Mouse (Mus musculus) heart, embryonic 15.5 days (tissue): ENCODE measurements at regions not wholly inside any gene's neighbourhood (a gene's known extent, or its start where the extent isn't known, plus 50 kb on each side); places are given as distances from the start of the nearest gene placed in this dataset.

Source experiments
- ATAC-seq: fragments of 200-750 bp; cut with Nextera tagmentation; replicated peaks from 2 replicates; pipeline ENCODE4 v1.8.0; 2017; ENCODE audit warnings: low read depth, moderate TSS enrichment; ENCODE audit not compliant: insufficient number of reproducible peaks, insufficient read depth, low FRiP score
- H3K27ac ChIP-seq: fragments of 300-500 bp; sonication (generic); 2 replicates; pipeline ENCODE4 v1.5.1; 2015; ENCODE audit warnings: mild to moderate bottlenecking, inconsistent platforms
- H3K27me3 ChIP-seq: fragments of 300-500 bp; sonication (generic); 2 replicates; pipeline ENCODE4 v1.6.1; 2015; ENCODE audit warnings: inconsistent platforms
- H3K36me3 ChIP-seq: fragments of 300-500 bp; sonication (generic); 2 replicates; pipeline ENCODE4 v1.6.1; 2015; ENCODE audit warnings: mild to moderate bottlenecking, inconsistent platforms
- H3K4me1 ChIP-seq: fragments of 300-500 bp; sonication (generic); replicated peaks from 2 replicates; pipeline ENCODE4 v1.6.1; 2015; ENCODE audit warnings: inconsistent platforms
- H3K4me2 ChIP-seq: fragments of 300-500 bp; sonication (generic); 2 replicates; pipeline ENCODE4 v1.6.1; 2015; ENCODE audit warnings: inconsistent platforms, mild to moderate bottlenecking, moderate library complexity
- H3K4me3 ChIP-seq: fragments of 300-500 bp; sonication (generic); 2 replicates; pipeline ENCODE4 v1.5.1; 2015; ENCODE audit warnings: mild to moderate bottlenecking, inconsistent platforms
- H3K9ac ChIP-seq: fragments of 300-500 bp; sonication (generic); 2 replicates; pipeline ENCODE4 v1.6.1; 2015; ENCODE audit warnings: mild to moderate bottlenecking, inconsistent platforms
- H3K9me3 ChIP-seq: fragments of 300-500 bp; sonication (generic); replicated peaks from 2 replicates; pipeline ENCODE4 v1.6.1; 2016; ENCODE audit warnings: inconsistent platforms
- WGBS: fragments of 180-500 bp; shearing (Covaris S2); methylation state at CpG from one replicate; pipeline ENCODE4 v1.1.7; 2015; ENCODE audit warnings: mixed read lengths; 5-methylcytosine and 5-hydroxymethylcytosine counted together

DNA sequence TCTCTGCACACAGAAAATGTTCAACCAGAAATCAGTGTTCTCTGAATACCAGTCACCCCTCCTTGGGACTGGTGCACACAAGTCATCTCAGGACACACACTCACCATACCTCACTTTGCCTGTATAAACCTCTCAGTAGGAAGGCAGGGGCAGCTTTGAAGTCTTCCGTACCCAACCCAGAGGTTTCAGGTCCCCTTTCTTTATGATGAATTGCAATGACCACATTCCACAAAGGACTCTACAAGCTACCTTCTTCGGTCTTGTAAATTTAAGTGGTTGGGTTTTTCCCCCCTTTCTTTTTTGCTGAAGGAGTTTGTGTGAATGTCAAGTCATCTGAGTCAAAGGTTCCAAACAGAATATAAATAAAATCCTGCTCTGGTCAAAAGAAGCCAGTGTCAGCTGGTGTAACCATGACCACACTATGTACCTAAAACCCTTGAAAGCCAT, 76.9 kb upstream of the Far2 start:
- H3K4me3 ChIP-seq: no peak overlapping the region
- H3K36me3 ChIP-seq: no peaks in the 10 kb centered on the region
- no peak overlapping the region for H3K4me2 ChIP-seq
- H3K9me3 ChIP-seq: no peaks in the 10 kb centered on the region
- H3K9ac ChIP-seq: no peak overlapping the region
- ATAC-seq: no peak
- 81% methylated on average over 2 of the region's 2 CpGs for WGBS
- H3K27ac ChIP-seq: no peak overlapping the region
- H3K4me1 ChIP-seq: no peaks in the 10 kb centered on the region
- no peaks in the 10 kb centered on the region for H3K27me3 ChIP-seq

DNA sequence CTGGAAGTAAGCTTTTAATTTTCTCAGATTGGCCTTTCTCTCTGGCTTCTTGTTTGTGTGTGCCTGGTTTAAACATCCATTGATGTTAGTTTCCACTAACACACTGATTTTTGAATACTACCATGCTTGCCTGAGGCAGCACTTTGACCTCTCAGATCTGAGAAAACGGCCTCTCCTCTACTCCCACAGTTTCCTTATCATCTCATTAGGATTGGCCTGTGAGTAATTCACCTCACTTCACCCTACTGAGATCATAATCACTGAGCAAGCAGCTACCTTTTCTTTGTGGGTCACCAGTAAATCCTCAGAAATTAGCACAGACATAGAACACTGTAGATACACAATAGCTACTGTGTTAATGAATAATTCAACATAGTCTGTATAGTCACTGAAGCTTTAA, 74.5 kb upstream of the Far2 start:
- no peaks in the 10 kb centered on the region for H3K4me1 ChIP-seq
- H3K4me3 ChIP-seq: no peak overlapping the region
- H3K27me3 ChIP-seq: no peaks in the 10 kb centered on the region
- no peak overlapping the region for H3K27ac ChIP-seq
- no peaks in the 10 kb centered on the region for H3K36me3 ChIP-seq
- no peak overlapping the region for H3K9ac ChIP-seq
- H3K4me2 ChIP-seq: no peak overlapping the region
- no peaks in the 10 kb centered on the region for H3K9me3 ChIP-seq
- WGBS: 29% methylated on average over 1 of the region's 1 CpGs
- no peak for ATAC-seq

DNA sequence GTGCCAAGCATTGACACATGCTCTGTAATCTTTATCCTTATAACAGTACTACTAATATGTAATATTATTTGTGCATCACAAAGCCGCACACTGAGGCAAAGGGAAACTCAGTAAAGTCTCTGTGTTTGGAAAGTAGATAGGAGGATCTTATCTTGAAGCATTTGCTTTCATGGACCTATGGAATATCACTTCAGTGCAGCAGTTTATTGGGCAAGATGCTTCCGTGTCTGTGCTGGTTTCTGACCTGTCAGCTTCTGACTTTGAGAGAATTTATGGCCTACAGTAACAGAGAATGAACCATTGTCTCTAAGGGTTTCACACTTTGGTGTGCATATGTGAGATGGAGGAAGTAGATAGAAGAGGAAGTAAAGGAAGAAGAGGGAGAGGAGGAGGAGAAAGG, 74.0 kb upstream of the Far2 start:
- 61% methylated on average over 2 of the region's 2 CpGs for whole genome bisulfite sequencing
- ATAC-seq: no peak

DNA sequence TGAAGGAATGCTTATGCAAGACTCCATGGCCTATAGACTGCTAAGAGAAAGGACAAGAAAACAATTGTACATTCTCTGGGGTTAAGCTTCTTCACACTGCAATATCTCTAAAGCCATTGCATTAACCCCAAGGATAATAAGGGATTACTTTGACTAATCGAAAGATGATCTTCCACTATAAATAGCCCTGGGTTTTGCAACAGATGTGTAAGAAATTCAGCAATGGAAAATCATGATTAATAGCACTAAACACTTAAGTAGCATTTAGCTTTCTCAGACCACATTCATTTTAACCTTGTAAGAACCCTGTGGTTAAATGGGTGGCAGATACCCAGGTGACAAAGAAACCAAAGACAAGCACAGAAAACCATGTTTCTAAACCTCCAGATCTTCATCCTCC, 71.1 kb upstream of the Far2 start:
- no peaks in the 10 kb centered on the region for H3K9me3 ChIP-seq
- no peak overlapping the region for H3K9ac ChIP-seq
- H3K4me2 ChIP-seq: no peak overlapping the region
- WGBS: 73% methylated on average over 1 of the region's 1 CpGs
- H3K27ac ChIP-seq: no peak overlapping the region
- no peaks in the 10 kb centered on the region for H3K4me1 ChIP-seq
- ATAC-seq: no peak
- no peaks in the 10 kb centered on the region for H3K27me3 ChIP-seq
- no peak overlapping the region for H3K4me3 ChIP-seq
- H3K36me3 ChIP-seq: no peaks in the 10 kb centered on the region

More for the DNA sequence above, 74.0 kb upstream of the Far2 start:
- H3K9ac ChIP-seq: no peak overlapping the region
- H3K4me1 ChIP-seq: no peaks in the 10 kb centered on the region
- no peaks in the 10 kb centered on the region for H3K27me3 ChIP-seq
- no peak overlapping the region for H3K27ac ChIP-seq
- H3K9me3 ChIP-seq: no peaks in the 10 kb centered on the region
- no peak overlapping the region for H3K4me2 ChIP-seq
- no peaks in the 10 kb centered on the region for H3K36me3 ChIP-seq
- no peak overlapping the region for H3K4me3 ChIP-seq

DNA sequence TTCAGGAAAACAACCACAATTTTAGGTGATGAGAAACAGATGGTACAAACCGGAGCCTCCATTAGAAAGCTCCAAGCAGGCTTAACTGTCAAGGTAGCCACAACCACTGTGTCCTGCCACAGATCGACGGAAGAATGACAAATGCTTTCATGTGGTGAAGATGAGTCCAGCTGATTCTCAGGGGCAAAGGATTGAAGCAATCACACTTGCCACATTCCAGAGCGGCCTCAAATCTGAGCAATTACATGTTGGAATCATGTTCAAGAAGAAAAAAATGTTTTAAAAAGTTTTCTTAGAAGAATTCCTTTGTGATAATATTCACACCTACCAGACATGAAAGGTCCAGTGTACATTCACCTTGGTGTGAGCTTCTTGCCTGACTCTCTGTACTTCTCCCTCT, 57.7 kb upstream of the Far2 start:
- Histone ChIP-seq H3K27ac (no peak overlapping the region), H3K27me3 (no peaks in the 10 kb centered on the region), H3K4me3 (no peak overlapping the region), H3K9me3 (no peaks in the 10 kb centered on the region), H3K4me2 (no peak overlapping the region), H3K36me3 (no peaks in the 10 kb centered on the region), H3K9ac (no peak overlapping the region), H3K4me1 (no peaks in the 10 kb centered on the region)
- WGBS: 72% methylated on average over 4 of the region's 4 CpGs
- ATAC-seq: no peak
